ENCODE assay signal across 9 mouse cellular contexts in the genomic region with DNA sequence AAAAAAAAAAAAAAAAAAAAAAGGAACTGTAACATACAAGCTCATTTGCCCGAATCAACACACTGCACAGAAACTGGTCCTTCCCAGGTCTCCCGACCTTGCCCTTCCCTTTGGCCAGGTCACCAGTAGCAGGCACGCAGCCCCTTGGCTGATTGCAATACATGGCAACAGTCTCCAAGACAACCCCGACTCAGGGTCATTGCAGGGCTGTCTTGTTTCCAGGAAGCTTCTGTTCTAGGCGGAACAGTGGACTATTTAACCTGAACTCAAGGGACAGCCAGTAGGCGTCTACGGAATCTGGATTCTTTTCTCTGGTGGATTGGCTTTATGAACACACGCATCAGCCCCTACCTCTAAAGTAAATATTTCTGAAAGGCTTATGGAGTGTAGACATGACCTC.
DNase-seq lines count a peak whose midpoint lies in the region; ATAC-seq and TF ChIP-seq lines count a peak whose summit lies in the region.
"Had no signal": no experiment of that assay in that cellular context is flagged by ENCODE, and none has a peak within 500 bp of the region (broad histone marks: within the 10 kb centered on the region; RNA-seq: fewer than 3 reads in every experiment).

No protein-coding gene starts in this region.

- intact Hi-C loops in heart, postnatal 14 days (cut with DNase I): no loop called here

- no peak overlapping the region for H3K4me3 ChIP-seq in layer of hippocampus, adult 2 months
- no peak overlapping the region for H3K4me3 ChIP-seq in lung, embryonic 14.5 days (ENCODE audit: low read depth, low read length)

- no peak for TF ChIP-seq CTCF in layer of hippocampus, adult 2 months (conservative IDR thresholded peaks at IDR 0.05)
- no peak for TF ChIP-seq CTCF in lung, embryonic 14.5 days (IDR thresholded peaks at IDR 0.05; ENCODE audit: low read depth)

- H3K9me3 ChIP-seq in lung, embryonic 14.5 days (ENCODE audit: low read depth, low read length): no peaks in the 10 kb centered on the region

- no peaks in the 10 kb centered on the region for H3K36me3 ChIP-seq in lung, embryonic 14.5 days (ENCODE audit: insufficient read depth)
- H3K36me3 ChIP-seq: G1E had no signal

- H3K4me1 ChIP-seq in lung, embryonic 14.5 days (ENCODE audit: insufficient read depth): peaks cover 9% of the 10 kb centered on the region

- no peak overlapping the region for H3K9ac ChIP-seq in lung, embryonic 14.5 days

- H3K27ac ChIP-seq in layer of hippocampus, adult 2 months: no peak overlapping the region
- no peak overlapping the region; the same call in 1 of the 2 replicates for H3K27ac ChIP-seq in lung, embryonic 14.5 days (ENCODE audit: low read depth)

- 13% methylated on average over 8 of the region's 8 CpGs for WGBS in lung, embryonic 14.5 days

- H3K4me2 ChIP-seq in lung, embryonic 14.5 days: no peak overlapping the region

- H3K27me3 ChIP-seq in lung, embryonic 14.5 days (ENCODE audit: insufficient read depth, low read length): no peaks in the 10 kb centered on the region

- peak; percentile 7 to 12 for DNase-seq in layer of hippocampus, adult 2 months (ENCODE audit: low spot score in 2 of 2)
- DNase-seq in layer of hippocampus, adult 11-12 months (ENCODE audit: low spot score): no peak
- peak; percentile 79 for DNase-seq in embryo, embryonic 10.5 days (ENCODE audit: low spot score)
- peak; percentile 54 to 64 for DNase-seq in heart, postnatal 14 days
- DNase-seq in lung, embryonic 14.5 days: peak; percentile 50
- DNase-seq in urinary bladder, postnatal 10 days (ENCODE audit: low spot score): no peak
- DNase-seq in adipocyte (ENCODE audit: low spot score): no peak

- ATAC-seq in lung, embryonic 14.5 days (ENCODE audit: insufficient read depth): peak; percentile 73; the same call in 1 of the 2 replicates
- no peak for ATAC-seq in erythroid progenitor cell, adult 5-6 weeks (replicated peaks; ENCODE audit: low FRiP score, poor library complexity, severe bottlenecking)

Comparison
In these comparisons a context has a peak if more than half of its experiments do, and no peak if none do; other contexts are left out.
1. DNase-seq: peak in layer of hippocampus, adult 2 months (2 of 2), embryo, embryonic 10.5 days (single experiment), heart, postnatal 14 days (2 of 2) and lung, embryonic 14.5 days (single experiment); none in layer of hippocampus, adult 11-12 months (single experiment), urinary bladder, postnatal 10 days (single experiment) and adipocyte (single experiment).